Comparison of ENCODE assay signal across 38 mouse cellular contexts in the genomic region with DNA sequence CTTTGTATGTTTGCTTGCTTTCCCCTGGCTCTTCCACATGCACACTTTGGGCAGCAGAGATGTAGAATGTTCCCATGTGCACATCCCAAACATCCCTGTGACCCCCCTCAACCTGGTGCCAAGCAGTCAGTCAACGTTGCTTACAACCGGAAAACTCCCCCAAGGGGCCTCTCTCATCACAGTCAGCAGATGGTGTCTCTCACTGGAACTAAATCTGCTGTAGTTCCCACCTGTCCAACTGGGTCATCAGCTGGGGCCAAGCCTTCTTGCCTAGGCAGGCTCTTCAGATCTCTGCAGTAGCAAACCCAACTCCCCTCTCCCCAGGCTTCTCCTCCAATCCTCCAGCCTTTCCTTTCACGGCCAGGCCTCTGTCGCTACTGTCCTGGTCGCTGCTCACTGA. TPM values are rescaled to one million over a fixed set of nuclear protein-coding genes. Genes with fewer than 3 reads are reported as not detected.
DNase-seq lines count a peak whose midpoint lies in the region; ATAC-seq and TF ChIP-seq lines count a peak whose summit lies in the region.
"Had no signal": no experiment of that assay in that cellular context is flagged by ENCODE, and none has a peak within 500 bp of the region (broad histone marks: within the 10 kb centered on the region; RNA-seq: fewer than 3 reads in every experiment).

No protein-coding gene starts in this region.

- DNase-seq in cerebellum, adult 11-12 months, result peak; percentile 11
- DNase-seq in cerebellum, adult 11 months, result no peak
- peak; percentile 18 for DNase-seq in hindbrain, postnatal 0 days (ENCODE audit: low spot score)
- DNase-seq in cerebellum, postnatal 14 days, result peak; percentile 21 to 32
- DNase-seq in retina, postnatal 1 day, result peak; percentile 72
- no peak for DNase-seq in thymus, postnatal 25 days
- DNase-seq in left cerebral cortex, adult 11 months (ENCODE audit: low spot score), result no peak
- DNase-seq: adrenal gland, adult 8-10 months; gastrocnemius, postnatal 10 days; heart, postnatal 14 days; kidney, adult 8-10 months; kidney, postnatal 4 days; layer of hippocampus, postnatal 36 days; liver, postnatal 0 days; lung, postnatal 4 days; right cerebral cortex, postnatal 25 days; spleen, adult 18-20 months had no signal

- peaks cover 5% of the 10 kb centered on the region; the same call in 1 of the 2 replicates for H3K4me1 ChIP-seq in hindbrain, postnatal 0 days (ENCODE audit: insufficient read depth, low read length)
- H3K4me1 ChIP-seq in hindbrain, embryonic 16.5 days (ENCODE audit: control insufficient read depth, insufficient read depth, low read depth, low read length), result peaks cover 14% of the 10 kb centered on the region
- H3K4me1 ChIP-seq: liver, embryonic 12.5 days had no signal

- H3K27ac ChIP-seq in hindbrain, postnatal 0 days, result no peak overlapping the region
- no peak overlapping the region for H3K27ac ChIP-seq in hindbrain, embryonic 16.5 days (ENCODE audit: low read depth, low read length)
- H3K27ac ChIP-seq: forebrain, embryonic 13.5 days; hindbrain, embryonic 10.5 days; hindbrain, embryonic 15.5 days; intestine, embryonic 15.5 days; kidney, postnatal 0 days; limb, embryonic 13.5 days; liver, embryonic 12.5 days; midbrain, embryonic 12.5 days had no signal

- no peak overlapping the region for H3K4me2 ChIP-seq in hindbrain, postnatal 0 days (ENCODE audit: low read depth, low read length)
- H3K4me2 ChIP-seq in hindbrain, embryonic 16.5 days (ENCODE audit: low read length), result no peak overlapping the region
- H3K4me2 ChIP-seq: forebrain, embryonic 13.5 days; hindbrain, embryonic 15.5 days; intestine, embryonic 15.5 days; limb, embryonic 13.5 days; liver, embryonic 12.5 days; midbrain, embryonic 12.5 days had no signal

- H3K9ac ChIP-seq in hindbrain, postnatal 0 days (replicated peaks; ENCODE audit: low read length), result no peak overlapping the region
- no peak overlapping the region for H3K9ac ChIP-seq in hindbrain, embryonic 16.5 days (ENCODE audit: low read depth, low read length)
- H3K9ac ChIP-seq: forebrain, embryonic 13.5 days; hindbrain, embryonic 15.5 days; intestine, embryonic 15.5 days; limb, embryonic 13.5 days; liver, embryonic 12.5 days; liver, postnatal 0 days; midbrain, embryonic 12.5 days had no signal

- H3K9me3 ChIP-seq in hindbrain, postnatal 0 days (ENCODE audit: low read length), result no peaks in the 10 kb centered on the region
- H3K9me3 ChIP-seq in hindbrain, embryonic 16.5 days (ENCODE audit: control insufficient read depth, low read length), result no peaks in the 10 kb centered on the region
- H3K9me3 ChIP-seq: forebrain, embryonic 13.5 days; hindbrain, embryonic 10.5 days; hindbrain, embryonic 15.5 days; intestine, embryonic 15.5 days; limb, embryonic 13.5 days; liver, embryonic 12.5 days; megakaryocyte, embryonic 14.5 days; midbrain, embryonic 12.5 days had no signal

- 49% methylated on average over 5 of the region's 5 CpGs for WGBS in hindbrain, postnatal 0 days
- 47% methylated on average over 5 of the region's 5 CpGs for WGBS in hindbrain, embryonic 16.5 days

- no peaks in the 10 kb centered on the region for H3K27me3 ChIP-seq in hindbrain, postnatal 0 days (ENCODE audit: insufficient read depth, low read length)
- no peaks in the 10 kb centered on the region; the same call in 1 of the 2 replicates for H3K27me3 ChIP-seq in hindbrain, embryonic 16.5 days (replicated peaks; ENCODE audit: control insufficient read depth, insufficient read depth, low read length)

- ATAC-seq in hindbrain, postnatal 0 days, result no peak
- no peak for ATAC-seq in hindbrain, embryonic 16.5 days
- ATAC-seq: forebrain, embryonic 13.5 days; intestine, embryonic 15.5 days; liver, embryonic 12.5 days; liver, postnatal 0 days had no signal

- H3K36me3 ChIP-seq in hindbrain, postnatal 0 days (ENCODE audit: insufficient read depth, low read length), result no peaks in the 10 kb centered on the region
- H3K36me3 ChIP-seq in hindbrain, embryonic 16.5 days (ENCODE audit: control insufficient read depth, insufficient read depth, low read length), result no peaks in the 10 kb centered on the region
- H3K36me3 ChIP-seq: hindbrain, embryonic 10.5 days; hindbrain, embryonic 15.5 days; intestine, embryonic 15.5 days; limb, embryonic 13.5 days; liver, embryonic 12.5 days; midbrain, embryonic 12.5 days had no signal

- TF ChIP-seq CTCF in hindbrain, postnatal 0 days (IDR thresholded peaks at IDR 0.05; ENCODE audit: low read depth), result no peak

- no peak overlapping the region for H3K4me3 ChIP-seq in hindbrain, postnatal 0 days (ENCODE audit: low read length)
- H3K4me3 ChIP-seq in hindbrain, embryonic 16.5 days (ENCODE audit: low read length), result no peak overlapping the region
- H3K4me3 ChIP-seq: forebrain, embryonic 13.5 days; hindbrain, embryonic 10.5 days; hindbrain, embryonic 15.5 days; intestine, embryonic 15.5 days; limb, embryonic 13.5 days; liver, embryonic 12.5 days; megakaryocyte, embryonic 14.5 days; midbrain, embryonic 12.5 days had no signal

RNA-seq across cellular contexts. Expression of gene Krt1, which starts 6.1 kb away (rescaled TPM):
- total RNA-seq in hindbrain, postnatal 0 days (2014; rRNA removed), result 7.5 and 13.7 TPM in 2 replicates
- polyA plus RNA-seq in hindbrain, postnatal 0 days (2015; fragmentation: Nextera tagmentation; extraction: Ambion mirVana), result 18.2 and 19.4 TPM in 2 replicates
- 15.6 and 16.9 TPM in 2 replicates for polyA plus RNA-seq in hindbrain, embryonic 16.5 days (2015; fragmentation: Nextera tagmentation; extraction: Ambion mirVana)
- total RNA-seq: CH12.LX; common myeloid progenitor, adult 5-6 weeks; gastrocnemius, postnatal 10 days; heart, adult 8-10 months; monocyte, adult 5-6 weeks had no signal
- polyA plus RNA-seq: C2C12; liver, postnatal 0 days had no signal

RNA-seq across cellular contexts. Expression of gene Krt77, which starts 12.8 kb away (rescaled TPM):
- 0.22 and 0.68 TPM in 2 replicates for total RNA-seq in hindbrain, postnatal 0 days (2014; rRNA removed)
- polyA plus RNA-seq in hindbrain, postnatal 0 days (2015; fragmentation: Nextera tagmentation; extraction: Ambion mirVana), result 0.49 and 1.2 TPM in 2 replicates
- polyA plus RNA-seq in hindbrain, embryonic 16.5 days (2015; fragmentation: Nextera tagmentation; extraction: Ambion mirVana), result 0.53 and 0.56 TPM in 2 replicates
- total RNA-seq: adrenal gland, adult 8-10 months; CH12.LX; common myeloid progenitor, adult 5-6 weeks; ES-E14; gastrocnemius, postnatal 10 days; heart, adult 8-10 months; heart, postnatal 14 days; monocyte, adult 5-6 weeks had no signal
- polyA plus RNA-seq: C2C12; gonadal fat pad, adult 2 months; heart, embryonic 14.5 days; hindbrain, embryonic 10.5 days; intestine, embryonic 15.5 days; kidney, postnatal 0 days; liver, embryonic 12.5 days; liver, postnatal 0 days; lung, embryonic 16.5 days; midbrain, embryonic 12.5 days had no signal

RNA-seq across cellular contexts. Expression of gene Krt76, which starts 36.0 kb away (rescaled TPM):
- total RNA-seq in hindbrain, postnatal 0 days (2014; rRNA removed), result 0.05 TPM in 1 of 2 replicates, not detected in the other
- 0.08 TPM in 1 of 2 replicates, not detected in the other for polyA plus RNA-seq in hindbrain, postnatal 0 days (2015; fragmentation: Nextera tagmentation; extraction: Ambion mirVana)
- polyA plus RNA-seq in hindbrain, embryonic 16.5 days (2015; fragmentation: Nextera tagmentation; extraction: Ambion mirVana), result not detected in 2 replicates
- total RNA-seq: CH12.LX; common myeloid progenitor, adult 5-6 weeks; gastrocnemius, postnatal 10 days; heart, adult 8-10 months; heart, postnatal 14 days; layer of hippocampus, postnatal 36 days; left cerebral cortex, postnatal 14 days; monocyte, adult 5-6 weeks had no signal
- polyA plus RNA-seq: C2C12; forebrain, embryonic 13.5 days; gonadal fat pad, adult 2 months; heart, embryonic 14.5 days; hindbrain, embryonic 10.5 days; hindbrain, embryonic 15.5 days; intestine, embryonic 15.5 days; kidney, postnatal 0 days; limb, embryonic 13.5 days; liver, embryonic 12.5 days; liver, postnatal 0 days; lung, embryonic 16.5 days; midbrain, embryonic 12.5 days; neural tube, embryonic 14.5 days had no signal

RNA-seq across cellular contexts. Expression of gene Krt2, which starts 38.7 kb away (rescaled TPM):
- total RNA-seq in hindbrain, postnatal 0 days (2014; rRNA removed), result 0.37 TPM in 1 of 2 replicates, not detected in the other
- polyA plus RNA-seq in hindbrain, postnatal 0 days (2015; fragmentation: Nextera tagmentation; extraction: Ambion mirVana), result 0.21 and 0.37 TPM in 2 replicates
- 0.20 TPM in 1 of 2 replicates, not detected in the other for polyA plus RNA-seq in hindbrain, embryonic 16.5 days (2015; fragmentation: Nextera tagmentation; extraction: Ambion mirVana)
- total RNA-seq: adrenal gland, adult 8-10 months; CH12.LX; common myeloid progenitor, adult 5-6 weeks; ES-E14; gastrocnemius, postnatal 10 days; heart, adult 8-10 months; heart, postnatal 14 days; monocyte, adult 5-6 weeks had no signal
- polyA plus RNA-seq: C2C12; forebrain, embryonic 13.5 days; gonadal fat pad, adult 2 months; heart, embryonic 14.5 days; hindbrain, embryonic 10.5 days; intestine, embryonic 15.5 days; kidney, postnatal 0 days; liver, embryonic 12.5 days; liver, postnatal 0 days; lung, embryonic 16.5 days; midbrain, embryonic 12.5 days; neural tube, embryonic 14.5 days had no signal

RNA-seq across cellular contexts. Expression of gene Krt73, which starts 54.5 kb away (rescaled TPM):
- 1.5 and 1.7 TPM in 2 replicates for total RNA-seq in hindbrain, postnatal 0 days (2014; rRNA removed)
- polyA plus RNA-seq in hindbrain, postnatal 0 days (2015; fragmentation: Nextera tagmentation; extraction: Ambion mirVana), result 2.4 and 2.5 TPM in 2 replicates
- 1.9 and 2.0 TPM in 2 replicates for polyA plus RNA-seq in hindbrain, embryonic 16.5 days (2015; fragmentation: Nextera tagmentation; extraction: Ambion mirVana)
- total RNA-seq: adrenal gland, adult 8-10 months; CH12.LX; common myeloid progenitor, adult 5-6 weeks; ES-E14; gastrocnemius, postnatal 10 days; heart, adult 8-10 months; heart, postnatal 14 days; monocyte, adult 5-6 weeks had no signal
- polyA plus RNA-seq: C2C12; gonadal fat pad, adult 2 months; heart, embryonic 14.5 days; hindbrain, embryonic 10.5 days; intestine, embryonic 15.5 days; kidney, postnatal 0 days; limb, embryonic 13.5 days; liver, embryonic 12.5 days; liver, postnatal 0 days; lung, embryonic 16.5 days had no signal

Comparison
In these comparisons a context has a peak if more than half of its experiments do, and no peak if none do; other contexts are left out.
1. DNase-seq: peak in cerebellum, adult 11-12 months (single experiment), hindbrain, postnatal 0 days (single experiment), cerebellum, postnatal 14 days (2 of 2) and retina, postnatal 1 day (single experiment); none in cerebellum, adult 11 months (single experiment), thymus, postnatal 25 days (single experiment) and left cerebral cortex, adult 11 months (single experiment).